Mouse (Mus musculus) right cerebral cortex, adult 18-20 months (tissue): ENCODE measurements around the gene Alox12e.

ENCODE experiments used
- DNase-seq: peaks from one replicate; pipeline ENCODE4 v3.0.0; 2022; ENCODE audit warnings: mixed read lengths

Alox12e gene

GRCm38 (mm10) chr11:70284757-70285156 lies 37.7 kb downstream of the Alox12e start:
- DNase-seq, result no peak

- no peak for DNase-seq
These were observed 38.8 kb downstream of the Alox12e start for GRCm38 (mm10) chr11:70283666-70284065.

GRCm38 (mm10) chr11:70280441-70280840 lies 42.0 kb downstream of the Alox12e start:
- no peak for DNase-seq

GRCm38 (mm10) chr11:70278961-70279360 lies 43.5 kb downstream of the Alox12e start:
- no peak for DNase-seq

- peak; percentile 8 for DNase-seq
These were observed 50.8 kb downstream of the Alox12e start for GRCm38 (mm10) chr11:70271641-70272040.

GRCm38 (mm10) chr11:70266405-70266804 lies 56.0 kb downstream of the Alox12e start:
- no peak for DNase-seq

GRCm38 (mm10) chr11:70265819-70266218 lies 56.6 kb downstream of the Alox12e start:
- DNase-seq, result no peak
